Mouse (Mus musculus) frontal cortex, postnatal 14 days (tissue): ENCODE results near the gene Smim4.

Source experiments
- DNase-seq, 2 experiments: peaks; one replicate each; pipeline ENCODE4 v3.0.0; 2022; ENCODE audit warnings: low spot score in 2 of 2

Gene Smim4

DNA sequence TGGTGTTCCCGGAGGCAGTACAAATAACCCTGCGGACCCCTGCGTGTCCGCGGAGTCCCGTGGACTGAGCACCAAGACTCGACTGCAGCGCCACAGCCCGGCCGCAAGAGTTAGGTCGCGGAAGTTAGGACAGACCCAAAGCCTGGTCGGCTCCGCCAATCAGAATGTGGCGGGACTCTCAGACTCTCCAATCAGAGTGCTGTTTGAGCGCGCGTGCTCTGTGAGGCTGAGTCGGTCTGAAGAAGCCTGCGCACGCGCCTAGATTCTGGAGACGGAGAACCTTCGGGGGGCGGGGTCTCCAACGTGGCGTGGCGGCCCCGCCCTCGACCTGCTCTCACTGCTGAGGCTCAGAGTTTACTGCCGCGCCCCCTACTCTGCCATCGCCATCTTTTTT is at the start of gene Smim4:
Smim4 (minus strand) TSS at position 131 of the 394 bp plus-strand sequence.
- peak; percentile 96 to 97 for DNase-seq

DNA sequence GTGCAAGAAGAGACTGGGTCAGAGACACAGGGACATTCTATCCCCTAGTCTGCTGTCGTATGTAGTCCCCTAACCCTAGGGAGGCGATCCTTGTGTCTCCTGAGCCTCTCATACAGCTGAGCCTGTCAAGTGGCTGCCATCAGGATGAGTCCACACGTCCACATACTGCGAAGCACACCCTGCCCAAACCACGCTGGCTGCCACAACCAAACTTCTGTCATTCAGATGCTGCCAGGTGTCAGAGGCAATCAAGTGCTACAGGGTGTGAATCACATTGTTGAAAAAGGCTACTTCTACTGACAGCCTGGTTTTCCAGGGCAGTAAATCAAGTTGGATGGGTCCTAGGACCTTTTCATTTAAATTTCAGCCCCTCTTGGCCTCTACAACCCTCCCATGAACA is 49.0 kb upstream of the Smim4 start:
- DNase-seq: no peak

DNA sequence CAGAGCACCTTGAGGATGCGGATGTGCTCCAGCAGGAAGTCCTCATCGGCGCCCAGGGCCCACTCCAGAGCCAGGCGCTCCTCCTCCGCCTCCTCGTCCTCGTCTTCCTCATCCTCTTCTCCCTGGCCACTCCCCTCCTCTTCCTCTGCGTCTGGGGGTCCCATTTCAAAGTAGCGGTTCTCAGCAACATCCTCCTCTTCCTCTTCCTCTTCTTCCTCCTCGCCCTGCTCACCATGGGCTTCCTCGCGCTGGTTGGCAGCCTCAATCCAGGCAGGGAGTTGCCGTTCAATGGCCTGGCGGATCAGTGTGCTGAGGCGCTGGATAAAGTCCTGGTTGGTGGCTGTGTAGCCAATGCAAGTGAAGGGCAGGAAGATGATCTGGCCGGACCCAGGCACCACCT is 48.5 kb upstream of the Smim4 start:
- no peak for DNase-seq

DNA sequence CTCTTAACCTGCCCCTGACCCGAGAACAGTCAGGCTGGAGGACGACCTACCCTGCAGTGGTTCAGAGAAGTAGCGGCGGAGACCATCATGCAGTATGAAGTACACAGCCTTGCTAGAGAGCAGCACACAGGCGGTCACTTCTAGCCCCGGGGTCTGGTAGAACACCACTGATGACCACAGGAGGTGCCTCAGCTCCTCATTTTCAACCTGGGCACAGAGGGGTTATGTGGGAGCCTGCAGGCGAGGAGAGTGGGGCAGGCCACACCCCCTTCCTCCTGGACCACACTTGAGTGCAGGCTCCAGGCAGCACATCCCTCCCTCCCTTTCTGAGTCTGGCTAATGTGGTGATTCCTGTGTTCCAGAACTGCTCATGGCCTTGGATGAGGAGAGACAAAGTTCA is 44.8 kb upstream of the Smim4 start:
- no peak for DNase-seq

DNA sequence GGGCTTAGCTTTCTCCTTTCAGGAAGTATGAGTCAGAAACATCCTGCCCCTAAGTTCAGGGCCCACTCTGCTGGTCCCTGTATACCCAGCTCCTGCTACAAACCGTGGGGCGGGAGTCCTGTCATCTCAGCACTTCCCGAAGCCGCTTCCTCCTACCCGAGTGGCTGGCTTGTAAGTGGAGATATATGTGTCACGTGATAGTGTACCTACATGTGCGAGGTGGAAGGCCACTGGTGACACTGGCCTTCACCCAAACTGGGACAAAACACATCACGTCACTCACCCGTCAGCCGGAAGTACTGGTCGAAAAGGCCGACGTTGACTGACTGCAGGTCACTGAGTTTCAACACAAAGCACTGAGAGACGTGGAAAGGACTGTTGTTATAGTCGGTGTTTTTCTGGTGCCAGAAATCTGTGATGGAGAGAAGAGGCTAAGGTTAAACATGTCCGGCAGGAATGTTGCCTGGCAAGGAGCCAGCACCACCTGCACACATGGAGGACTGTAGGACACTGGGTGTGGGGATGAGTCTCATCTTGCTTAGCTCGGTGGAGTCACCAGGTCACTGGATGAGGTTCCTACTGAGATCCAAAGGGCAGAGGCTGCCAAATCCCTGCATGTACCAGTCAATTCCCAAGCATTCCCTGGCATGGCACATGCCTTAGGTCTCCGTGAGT is 44.2 kb upstream of the Smim4 start:
- DNase-seq: no peak

DNA sequence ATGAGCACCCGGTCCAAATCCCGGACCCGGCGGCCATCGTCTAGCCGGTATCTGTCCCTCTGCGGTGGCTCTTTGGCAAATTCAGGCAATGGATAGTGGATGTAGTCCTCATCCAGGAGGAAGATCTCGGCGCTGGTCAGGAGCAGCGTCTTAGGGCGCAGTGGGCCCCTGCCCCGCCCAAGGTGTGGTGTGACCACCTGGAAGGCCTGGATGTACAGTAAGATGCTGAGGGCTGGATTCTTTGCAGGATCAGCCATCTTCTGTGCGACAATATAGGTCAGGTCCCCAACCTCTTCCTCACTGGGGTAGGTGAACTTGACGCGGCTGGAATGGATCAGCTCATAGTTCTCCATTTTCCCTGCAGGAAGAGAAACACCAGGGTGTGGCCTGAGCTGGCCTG is 43.1 kb upstream of the Smim4 start:
- DNase-seq: no peak

DNA sequence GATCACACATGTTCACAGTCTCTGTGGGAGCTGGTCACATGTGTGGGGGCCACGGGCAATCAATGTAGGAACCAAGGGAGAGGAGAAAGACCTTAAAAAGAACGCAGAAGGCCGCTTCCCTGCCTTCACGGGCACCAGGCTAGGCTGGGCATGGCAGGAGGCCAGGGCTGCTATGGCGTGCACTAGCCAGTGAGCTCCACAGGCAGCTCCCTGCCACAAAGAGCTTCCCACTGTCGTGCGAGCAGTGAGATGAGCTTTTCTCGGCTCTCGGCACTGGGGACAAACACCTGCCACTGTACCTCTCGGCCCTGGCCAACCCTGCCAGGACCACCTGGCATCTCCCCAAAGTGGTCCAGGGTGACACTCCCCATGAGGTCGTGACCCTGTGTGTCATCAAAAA is 42.6 kb upstream of the Smim4 start:
- no peak for DNase-seq

DNA sequence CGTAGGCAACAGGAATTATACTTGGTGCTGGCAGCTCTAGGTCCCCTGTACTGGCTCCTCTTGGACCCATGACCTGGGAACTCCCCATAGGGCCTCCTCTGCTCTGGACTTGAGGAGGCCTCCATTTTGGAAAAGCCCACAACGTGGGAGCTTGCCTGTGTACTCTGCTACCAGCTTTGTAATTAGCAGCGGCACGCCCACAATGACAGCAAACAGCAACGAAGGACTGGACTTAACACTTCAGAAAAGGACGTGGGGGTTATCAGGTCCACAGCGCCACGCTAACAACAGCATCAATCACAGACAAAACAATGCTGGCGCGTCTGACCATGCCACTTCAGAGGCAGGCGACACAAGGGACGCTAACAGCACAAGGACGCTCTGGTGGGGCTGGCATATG is 42.2 kb upstream of the Smim4 start:
- no peak for DNase-seq

DNA sequence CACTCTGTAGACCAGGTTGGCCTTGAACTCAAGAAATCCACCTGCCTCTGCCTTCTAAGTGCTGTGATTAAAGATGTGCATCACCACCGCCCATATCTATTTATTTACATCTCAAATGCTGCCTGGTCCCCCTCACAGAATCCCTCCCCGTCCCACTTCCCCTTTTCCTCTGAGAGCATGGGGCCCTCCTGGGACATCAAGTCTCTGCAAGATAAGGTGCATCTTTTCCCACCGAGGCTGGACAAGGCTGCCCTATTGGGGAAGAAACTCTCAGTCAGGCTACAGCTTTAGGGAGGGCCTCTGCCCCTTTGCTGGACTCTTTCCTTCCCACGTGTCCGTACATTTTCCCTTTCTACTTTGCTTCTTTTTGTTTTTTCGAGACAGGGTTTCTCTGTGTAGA is 40.8 kb upstream of the Smim4 start:
- no peak for DNase-seq

DNA sequence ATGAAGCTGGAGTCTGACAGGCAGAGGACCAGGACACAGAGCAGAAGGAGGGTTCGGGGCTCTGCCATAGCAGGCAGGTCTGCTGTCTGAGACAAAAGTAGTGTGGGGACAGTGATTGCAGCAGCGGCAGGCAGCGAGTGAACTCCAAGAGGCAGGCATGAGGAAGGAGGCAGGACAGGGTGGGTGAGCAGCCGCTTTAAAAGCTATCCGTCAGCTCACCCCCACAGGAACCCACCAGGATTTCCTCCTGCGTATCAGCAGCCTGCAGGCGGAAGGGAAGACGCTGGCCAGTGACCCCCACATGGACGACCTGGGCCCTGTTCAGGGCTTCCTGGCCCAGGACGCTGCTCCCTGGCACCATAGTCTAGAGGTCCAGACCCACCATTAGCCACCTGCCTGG is 39.7 kb upstream of the Smim4 start, which contains the start of gene Stab1:
Stab1 (minus strand) TSS at position 217 of the 400 bp plus-strand sequence.
- no peak for DNase-seq

DNA sequence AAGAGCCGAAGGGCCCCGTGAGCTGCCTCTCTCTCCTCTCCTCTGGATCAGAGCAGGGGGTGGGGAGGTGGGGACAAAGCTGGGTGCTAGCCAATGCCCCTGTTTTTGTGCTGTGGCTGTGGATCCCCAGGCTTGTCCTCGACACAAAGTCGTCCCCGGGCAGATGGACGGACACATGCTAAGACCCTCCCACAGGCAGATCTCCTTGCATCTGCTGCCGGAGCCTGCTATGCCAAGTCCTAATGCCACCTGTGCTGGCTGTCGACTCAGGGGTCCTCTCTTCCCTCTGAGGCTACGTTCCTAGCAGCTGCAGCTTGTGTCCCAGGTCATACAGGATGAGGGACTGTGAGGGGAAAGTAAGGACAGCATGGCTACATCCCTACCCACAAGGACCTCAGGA is 38.1 kb upstream of the Smim4 start:
- no peak for DNase-seq

DNA sequence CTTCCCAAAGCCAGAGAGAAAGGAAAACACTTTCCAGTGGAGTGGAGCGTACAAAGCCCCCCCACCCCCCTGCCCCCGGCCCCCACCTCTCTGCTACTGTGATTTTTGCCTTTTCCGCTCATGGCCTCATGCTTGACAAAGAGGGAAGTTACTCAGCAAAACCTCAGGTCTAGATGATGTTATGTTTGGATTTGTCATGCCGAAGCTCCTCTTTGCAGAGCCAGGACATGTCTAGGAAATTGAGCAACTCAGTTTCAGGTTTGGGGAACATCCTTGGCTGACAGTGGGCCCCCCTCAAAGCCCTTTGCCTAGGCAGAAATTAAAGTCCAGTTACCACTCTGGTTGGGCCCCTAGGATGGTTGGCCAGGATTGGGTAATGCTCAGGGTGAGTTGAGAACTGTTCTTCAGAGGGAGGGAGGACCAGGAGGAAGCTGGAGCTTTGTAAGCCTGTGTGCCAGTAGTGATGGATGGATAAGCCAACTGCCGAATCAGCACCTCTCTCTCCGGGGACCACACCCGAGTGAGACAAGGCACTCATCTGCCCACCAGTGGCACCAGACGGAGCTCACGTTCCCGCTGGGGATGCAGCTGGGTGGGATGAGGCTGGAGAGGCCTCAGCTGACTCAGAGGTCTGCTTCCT is 37.4 kb upstream of the Smim4 start:
- no peak for DNase-seq

DNA sequence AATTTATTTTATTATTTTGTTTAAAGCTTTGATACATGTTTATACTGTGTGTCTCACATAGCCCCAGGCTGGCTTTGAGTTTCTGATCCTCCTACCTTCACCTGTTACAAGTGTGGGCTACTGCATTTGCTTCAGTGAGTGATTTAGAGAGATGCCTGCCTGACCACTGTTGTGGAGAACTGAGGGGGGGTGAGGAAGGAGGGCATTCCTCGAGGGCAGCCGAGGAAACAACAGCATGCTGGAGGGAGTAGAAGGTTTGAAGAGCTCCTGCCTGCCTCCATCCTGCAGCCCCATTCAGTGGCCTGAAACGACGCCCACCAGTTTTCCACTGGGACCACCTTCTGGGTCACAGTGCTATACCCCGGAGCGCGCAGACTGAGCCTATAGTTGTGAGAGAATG is 36.7 kb upstream of the Smim4 start:
- DNase-seq: no peak

DNA sequence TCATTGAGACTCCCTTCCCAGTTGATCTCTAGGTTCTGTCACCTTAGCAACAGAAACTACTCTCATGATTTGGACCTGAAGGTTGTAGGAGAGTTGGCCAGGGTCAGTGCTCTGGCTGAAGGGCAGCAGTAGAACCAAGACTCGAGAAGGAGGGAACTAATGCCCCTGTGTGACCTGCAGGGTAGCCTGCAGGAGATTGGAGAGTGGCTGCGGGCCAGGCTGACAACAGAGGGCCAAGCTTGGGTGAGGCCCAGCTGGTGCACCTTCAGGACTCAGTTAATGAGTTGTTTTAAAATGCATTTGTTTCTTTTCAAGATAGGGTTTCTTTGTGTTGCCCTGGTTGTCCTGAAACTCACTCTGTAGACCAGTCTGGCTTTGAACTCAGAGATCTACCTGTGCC is 36.3 kb upstream of the Smim4 start:
- no peak for DNase-seq

DNA sequence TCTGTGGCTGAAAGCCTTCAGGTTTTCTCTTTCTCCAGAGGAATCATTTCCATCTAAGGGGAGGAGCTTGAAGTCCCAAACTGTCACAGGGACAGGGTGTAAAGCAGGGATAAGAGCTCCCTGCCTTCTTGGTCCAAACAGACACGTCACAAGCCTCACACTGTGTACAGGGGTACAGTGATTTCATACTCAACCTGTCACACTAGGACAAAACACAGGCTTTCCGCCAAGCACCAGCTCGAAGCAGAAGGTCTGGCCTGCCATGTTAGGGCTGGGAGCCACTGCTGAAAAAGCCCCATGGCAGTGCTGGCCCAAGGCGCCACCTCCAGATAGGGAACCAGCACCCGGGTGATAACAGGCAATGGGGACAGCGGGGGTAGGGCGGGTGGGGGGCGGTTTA is 35.3 kb upstream of the Smim4 start:
- DNase-seq: no peak

DNA sequence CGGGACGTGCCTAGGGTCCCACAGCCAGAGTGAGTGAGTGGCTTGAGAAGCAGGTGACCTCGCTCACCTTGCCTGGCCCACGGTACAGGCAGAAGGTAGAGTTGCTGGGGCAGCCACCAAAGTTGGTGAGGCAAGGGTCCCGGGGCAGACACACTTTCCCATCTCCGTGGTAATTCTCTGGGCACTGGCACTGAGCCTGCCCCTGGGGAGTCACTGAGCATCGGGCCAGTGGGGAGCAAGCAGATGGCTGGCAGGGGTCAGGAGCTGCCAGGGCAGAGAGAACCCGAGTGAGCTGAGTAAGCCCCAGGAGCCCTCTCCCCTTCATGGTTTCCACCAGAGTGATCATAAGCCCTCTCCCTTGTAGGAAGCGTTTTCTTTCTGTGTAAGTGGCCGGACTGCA is 32.9 kb upstream of the Smim4 start:
- no peak for DNase-seq

DNA sequence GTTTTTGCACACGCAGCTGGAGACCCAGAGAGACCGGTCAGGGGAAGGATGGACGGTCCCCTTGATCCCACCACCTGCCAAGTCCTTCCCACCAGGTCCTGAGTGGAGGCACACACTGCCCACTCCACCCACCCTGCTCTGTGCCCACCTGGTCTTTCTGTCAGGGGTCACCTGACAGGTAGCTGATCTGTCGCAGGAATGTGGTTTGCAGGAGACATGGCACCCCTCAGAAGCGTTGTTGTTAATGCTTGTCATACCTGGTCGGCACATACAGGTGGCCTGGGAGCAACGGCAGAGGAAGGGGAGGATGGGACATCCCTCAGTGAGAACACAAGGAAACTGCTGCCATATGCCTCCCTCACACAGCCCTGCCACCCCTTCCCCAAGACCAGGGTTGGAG is 32.4 kb upstream of the Smim4 start:
- DNase-seq: no peak

DNA sequence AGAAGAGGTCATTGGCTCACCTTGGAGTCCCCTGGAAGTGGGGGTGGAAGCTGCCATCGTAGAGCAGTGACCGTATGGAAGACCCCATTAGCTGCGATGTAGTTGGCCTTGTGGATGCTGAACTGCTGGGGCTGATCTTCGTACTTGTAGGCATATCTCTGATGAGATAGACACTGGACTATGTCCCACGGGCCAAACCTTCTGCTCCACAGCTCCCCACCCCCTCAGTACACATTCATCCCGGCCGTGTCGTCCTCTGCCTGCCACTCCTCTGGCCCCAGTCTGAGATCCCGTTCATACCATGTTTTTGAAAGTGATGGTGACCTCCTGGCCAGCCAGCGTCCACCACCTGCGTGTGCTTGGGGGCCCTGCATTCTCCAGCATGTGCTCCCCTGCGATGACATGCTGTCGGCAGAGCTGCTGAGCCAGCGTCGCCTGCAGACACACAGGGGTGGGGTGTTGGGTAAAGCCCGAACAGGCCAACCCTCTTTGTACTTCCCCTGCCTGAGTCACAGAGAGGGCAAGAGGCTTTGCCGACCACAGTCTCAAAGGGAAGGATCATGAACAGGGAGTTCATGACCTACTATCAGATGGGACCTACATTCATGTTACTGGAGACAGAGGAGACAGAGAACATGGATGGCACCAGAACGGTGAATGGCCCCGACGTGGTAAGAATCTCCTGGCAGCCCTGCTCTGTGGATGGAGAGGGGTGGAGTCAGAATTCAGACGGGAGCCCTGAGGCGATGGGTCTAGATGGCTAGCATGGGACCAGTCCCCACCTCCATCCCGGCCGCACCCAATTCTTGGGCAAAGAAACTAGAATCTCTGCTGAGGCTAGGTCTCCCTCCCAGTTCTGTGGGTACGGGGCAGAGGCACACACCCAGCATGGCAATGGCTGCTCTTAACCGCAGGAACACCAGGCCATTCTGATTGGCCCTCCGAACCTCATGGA is 31.7 kb upstream of the Smim4 start:
- no peak for DNase-seq

DNA sequence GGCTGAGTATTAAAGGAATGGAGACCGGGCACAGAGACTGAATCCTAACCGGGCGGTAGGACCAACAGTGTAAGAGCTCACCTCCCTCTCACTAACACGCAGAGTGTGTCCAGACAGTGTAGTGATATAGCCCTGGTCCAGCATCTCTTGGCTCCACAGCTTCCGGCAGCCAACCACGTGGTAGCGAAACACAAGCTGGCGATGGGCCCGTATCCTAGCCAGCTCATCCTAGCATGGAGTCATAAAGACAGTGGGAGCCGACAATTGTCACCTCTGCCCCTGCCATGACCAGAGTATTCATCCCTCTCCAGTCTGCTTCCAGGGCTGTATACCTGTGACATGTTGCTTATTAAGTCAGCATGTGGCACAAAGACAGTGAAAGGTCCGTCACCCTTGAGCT is 16.9 kb upstream of the Smim4 start:
- no peak for DNase-seq

DNA sequence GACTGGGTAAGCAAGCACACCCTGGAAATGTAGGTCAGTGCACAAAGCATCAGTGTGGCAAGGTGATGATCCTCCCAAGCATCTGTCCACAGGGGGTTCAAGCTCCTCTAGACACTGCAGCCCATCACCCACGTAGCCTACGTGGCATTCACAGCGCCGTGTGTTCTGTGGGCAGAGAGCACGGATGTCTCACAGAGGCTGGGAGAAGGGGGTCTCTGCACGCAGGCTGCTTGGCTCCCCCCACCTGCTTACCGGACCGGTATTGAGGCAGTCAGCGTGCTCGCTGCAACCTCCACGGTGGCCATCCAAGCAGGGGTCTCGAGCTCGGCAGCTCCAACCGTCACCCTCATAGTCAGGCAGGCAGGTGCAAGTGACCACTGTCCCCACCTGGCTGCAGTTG is 12.3 kb upstream of the Smim4 start:
- no peak for DNase-seq

DNA sequence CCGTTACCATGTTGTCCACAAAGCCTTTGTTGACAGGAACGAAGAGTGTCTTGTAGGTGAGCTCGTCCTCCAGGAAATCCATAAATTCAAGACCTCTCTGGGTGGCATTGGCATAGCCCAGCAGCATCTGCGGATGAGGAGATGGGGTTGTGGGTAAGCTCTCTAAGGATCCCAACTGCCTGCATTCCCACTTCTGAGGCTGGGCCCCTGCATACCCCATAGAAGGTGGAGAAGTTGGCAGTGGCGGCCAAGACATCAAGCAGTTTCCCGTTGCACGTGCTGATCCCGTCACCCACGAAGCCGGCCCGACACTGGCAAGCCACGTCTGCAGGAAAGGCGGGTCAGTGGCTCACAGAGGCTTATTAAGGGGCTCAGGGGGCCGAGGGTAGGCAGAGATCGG is 11.4 kb upstream of the Smim4 start:
- no peak for DNase-seq

DNA sequence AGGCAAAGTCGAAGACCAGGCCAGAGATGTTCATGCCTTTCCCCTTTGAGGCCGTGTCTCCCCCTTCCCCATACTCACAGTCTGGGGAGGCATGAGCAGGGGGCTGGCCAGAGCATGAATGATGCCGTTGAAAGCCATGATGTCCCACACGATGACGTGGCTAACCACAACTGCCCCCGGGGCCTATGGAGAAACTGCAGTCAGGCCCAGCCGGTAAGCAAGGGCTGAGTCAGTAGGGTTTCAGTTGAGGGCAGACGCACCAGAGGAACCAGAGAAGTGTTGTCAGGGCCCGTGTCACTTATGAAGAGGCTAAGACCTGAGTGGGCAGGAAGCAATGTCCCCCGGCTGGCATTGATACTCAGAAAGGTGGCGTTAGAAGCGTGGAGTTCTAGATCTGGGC is 10.9 kb upstream of the Smim4 start:
- no peak for DNase-seq
